Mouse (Mus musculus) intestine, postnatal 0 days (tissue): ENCODE data around the gene Tmem268. TPM values are rescaled to one million over a fixed set of nuclear protein-coding genes. Genes with fewer than 3 reads are reported as not detected.

Experiments
- ATAC-seq: fragments of 200-750 bp; cut with Nextera tagmentation; 2 replicates; pipeline ENCODE4 v1.8.0; 2017; ENCODE audit warnings: mild to moderate bottlenecking, moderate TSS enrichment, moderate library complexity
- H3K27ac ChIP-seq: fragments of 300-500 bp; sonication (generic); 2 replicates; pipeline ENCODE4 v1.5.1; 2014; ENCODE audit warnings: mild to moderate bottlenecking, low read depth, low read length, moderate library complexity
- H3K27me3 ChIP-seq: fragments of 300-500 bp; sonication (generic); replicated peaks from 2 replicates; pipeline ENCODE4 v1.6.1; 2014; ENCODE audit warnings: low read length, mixed read lengths; ENCODE audit not compliant: control insufficient read depth, insufficient read depth
- H3K36me3 ChIP-seq: fragments of 300-500 bp; sonication (generic); 2 replicates; pipeline ENCODE4 v1.6.1; 2014; ENCODE audit warnings: mild to moderate bottlenecking, moderate library complexity; ENCODE audit not compliant: control insufficient read depth, insufficient read depth
- H3K4me1 ChIP-seq: fragments of 300-500 bp; sonication (generic); replicated peaks from 2 replicates; pipeline ENCODE4 v1.6.1; 2014; ENCODE audit warnings: antibody characterized with exemption, low read length, mixed read lengths; ENCODE audit not compliant: control insufficient read depth, insufficient read depth
- H3K4me2 ChIP-seq: fragments of 300-500 bp; sonication (generic); replicated peaks from 2 replicates; pipeline ENCODE4 v1.6.1; 2014; ENCODE audit warnings: low read depth, mild to moderate bottlenecking, moderate library complexity
- H3K4me3 ChIP-seq: fragments of 300-500 bp; sonication (generic); 2 replicates; pipeline ENCODE4 v1.5.1; 2014; ENCODE audit warnings: low read depth, low read length
- H3K9ac ChIP-seq: fragments of 300-500 bp; sonication (generic); 2 replicates; pipeline ENCODE4 v1.6.1; 2014; ENCODE audit warnings: mild to moderate bottlenecking, low read depth, low read length
- H3K9me3 ChIP-seq: fragments of 300-500 bp; sonication (generic); 2 replicates; pipeline ENCODE4 v1.6.1; 2016; ENCODE audit warnings: mixed run types; ENCODE audit not compliant: control insufficient read depth
- CTCF ChIP-seq: sonication (generic); IDR thresholded peaks from 2 replicates; pipeline ENCODE4 v1.5.1; 2016; ENCODE audit warnings: low read depth, mild to moderate bottlenecking, control low read depth, antibody characterized with exemption, moderate library complexity
- whole genome bisulfite sequencing: fragments of 180-500 bp; shearing (Covaris S2); extraction: QIAGEN DNeasy Blood & Tissue Kit; methylation state at CpG from one replicate; pipeline ENCODE4 v1.1.7; 2014; 5-methylcytosine and 5-hydroxymethylcytosine counted together
- polyA plus RNA-seq: library from polyadenylated mRNA; unstranded; fragments of >200 nt; fragmentation: Nextera tagmentation; extraction: Ambion mirVana; gene quantifications from 2 replicates; pipeline ENCODE4 v1.2.1, GENCODE M21; 2015

Tmem268 gene
- polyA plus RNA-seq, 1 experiment from 2014 or later, result 15.5 TPM

GRCm38 (mm10) chr4:63601263-63601662 lies 42.7 kb downstream of the Tmem268 start:
- Histone ChIP-seq H3K4me2 (no peak overlapping the region), H3K4me3 (no peak overlapping the region), H3K4me1 (no peaks in the 10 kb centered on the region; the same call in 1 of the 2 replicates), H3K27ac (no peak overlapping the region), H3K9ac (no peak overlapping the region), H3K27me3 (no peaks in the 10 kb centered on the region), H3K9me3 (no peaks in the 10 kb centered on the region), H3K36me3 (no peaks in the 10 kb centered on the region)
- TF ChIP-seq CTCF, result no peak
- ATAC-seq, result no peak

- ATAC-seq, result no peak
- Histone ChIP-seq H3K36me3 (no peaks in the 10 kb centered on the region), H3K9me3 (no peaks in the 10 kb centered on the region), H3K4me3 (no peak within 1 kb of the TSS), H3K27ac (no peak within 1 kb of the TSS), H3K4me1 (no peaks in the 10 kb centered on the region; the same call in 1 of the 2 replicates), H3K27me3 (no peaks in the 10 kb centered on the region), H3K4me2 (no peak within 1 kb of the TSS), H3K9ac (no peak within 1 kb of the TSS)
- 67% methylated on average over 3 of the region's 3 CpGs for WGBS
- TF ChIP-seq CTCF, result no peak
Measured at GRCm38 (mm10) chr4:63604945-63605344, 46.4 kb downstream of the Tmem268 start, which contains the start of gene Gm11213. Gene Gm11213, minus strand, starts transcription at chr4:63605261.

- H3K36me3 ChIP-seq, result no peaks in the 10 kb centered on the region
- no peak overlapping the region for H3K4me3 ChIP-seq
- H3K9ac ChIP-seq, result no peak overlapping the region
- no peaks in the 10 kb centered on the region; the same call in 1 of the 2 replicates for H3K4me1 ChIP-seq
- ATAC-seq, result no peak
- H3K27me3 ChIP-seq, result no peaks in the 10 kb centered on the region
- no peak overlapping the region for H3K27ac ChIP-seq
- H3K4me2 ChIP-seq, result no peak overlapping the region
- 79% methylated on average over 3 of the region's 3 CpGs for WGBS
- no peak for TF ChIP-seq CTCF
- no peaks in the 10 kb centered on the region for H3K9me3 ChIP-seq
Measured at GRCm38 (mm10) chr4:63605545-63605944, 47.0 kb downstream of the Tmem268 start.

GRCm38 (mm10) chr4:63605968-63606367 lies 47.4 kb downstream of the Tmem268 start:
- TF ChIP-seq CTCF, result no peak
- H3K27me3 ChIP-seq, result no peaks in the 10 kb centered on the region
- H3K36me3 ChIP-seq, result no peaks in the 10 kb centered on the region
- peak; percentile 54; the same call in 1 of the 2 replicates for ATAC-seq
- H3K9me3 ChIP-seq, result no peaks in the 10 kb centered on the region
- WGBS, result 44% methylated on average over 1 of the region's 1 CpGs
- no peak overlapping the region for H3K4me2 ChIP-seq
- no peak overlapping the region for H3K9ac ChIP-seq
- H3K4me3 ChIP-seq, result no peak overlapping the region
- H3K27ac ChIP-seq, result no peak overlapping the region
- H3K4me1 ChIP-seq, result no peaks in the 10 kb centered on the region; the same call in 1 of the 2 replicates

- no peak for ATAC-seq
- no peak overlapping the region for H3K9ac ChIP-seq
- TF ChIP-seq CTCF, result no peak
- no peaks in the 10 kb centered on the region for H3K27me3 ChIP-seq
- no peaks in the 10 kb centered on the region for H3K36me3 ChIP-seq
- H3K4me3 ChIP-seq, result no peak overlapping the region
- H3K27ac ChIP-seq, result no peak overlapping the region
- 84% methylated on average over 7 of the region's 7 CpGs for WGBS
- H3K9me3 ChIP-seq, result no peaks in the 10 kb centered on the region
- H3K4me1 ChIP-seq, result no peaks in the 10 kb centered on the region; the same call in 1 of the 2 replicates
- no peak overlapping the region for H3K4me2 ChIP-seq
Measured at GRCm38 (mm10) chr4:63608391-63608790, 49.8 kb downstream of the Tmem268 start.

- no peak for ATAC-seq
- no peak overlapping the region for H3K4me3 ChIP-seq
- no peaks in the 10 kb centered on the region for H3K27me3 ChIP-seq
- no peak overlapping the region for H3K4me2 ChIP-seq
- WGBS, result 66% methylated on average over 2 of the region's 2 CpGs
- no peak overlapping the region for H3K27ac ChIP-seq
- H3K36me3 ChIP-seq, result no peaks in the 10 kb centered on the region
- H3K9ac ChIP-seq, result no peak overlapping the region
- peak; percentile 55 for TF ChIP-seq CTCF
- no peaks in the 10 kb centered on the region for H3K9me3 ChIP-seq
- H3K4me1 ChIP-seq, result no peaks in the 10 kb centered on the region
Measured at GRCm38 (mm10) chr4:63621861-63622260, 63.3 kb downstream of the Tmem268 start.

GRCm38 (mm10) chr4:63622378-63622835 lies 63.8 kb downstream of the Tmem268 start, which contains the start of gene Tex48:
Gene Tex48, minus strand, starts transcription at chr4:63622428.
- Histone ChIP-seq H3K4me1 (no peaks in the 10 kb centered on the region), H3K4me3 (no peak within 1 kb of the TSS), H3K27me3 (no peaks in the 10 kb centered on the region), H3K4me2 (no peak within 1 kb of the TSS), H3K36me3 (no peaks in the 10 kb centered on the region), H3K27ac (no peak within 1 kb of the TSS), H3K9ac (no peak within 1 kb of the TSS), H3K9me3 (no peaks in the 10 kb centered on the region)
- no peak for ATAC-seq
- WGBS, result 49% methylated on average over 5 of the region's 5 CpGs
- TF ChIP-seq CTCF, result peak; percentile 77
